Mouse (Mus musculus) forebrain, embryonic 14.5 days (tissue): ENCODE results near the gene Trmt1. TPM values are rescaled to one million over a fixed set of nuclear protein-coding genes. Genes with fewer than 3 reads are reported as not detected.

ENCODE experiments used
- ATAC-seq: fragments of 200-750 bp; cut with Nextera tagmentation; 2 replicates; pipeline ENCODE4 v1.8.0; 2017; ENCODE audit warnings: mild to moderate bottlenecking, moderate library complexity
- DNase-seq: peaks from one replicate; pipeline ENCODE4 v3.0.0-alpha.2; 2015; ENCODE audit warnings: low spot score
- H3K27ac ChIP-seq: fragments of 300-500 bp; sonication (generic); 2 replicates; pipeline ENCODE4 v1.5.1; 2014; ENCODE audit warnings: low read depth, mild to moderate bottlenecking, control low read depth, low read length, moderate library complexity
- H3K27me3 ChIP-seq: fragments of 300-500 bp; sonication (generic); replicated peaks from 2 replicates; pipeline ENCODE4 v1.6.1; 2014; ENCODE audit warnings: low read length, control low read depth, mixed read lengths; ENCODE audit not compliant: control insufficient read depth, insufficient read depth
- H3K36me3 ChIP-seq: fragments of 300-500 bp; sonication (generic); 2 replicates; pipeline ENCODE4 v1.6.1; 2014; ENCODE audit warnings: low read length, control low read depth; ENCODE audit not compliant: control insufficient read depth, insufficient read depth
- H3K4me1 ChIP-seq: fragments of 300-500 bp; sonication (generic); 2 replicates; pipeline ENCODE4 v1.6.1; 2014; ENCODE audit warnings: antibody characterized with exemption, low read length, control low read depth; ENCODE audit not compliant: control insufficient read depth, insufficient read depth
- H3K4me2 ChIP-seq: fragments of 300-500 bp; sonication (generic); 2 replicates; pipeline ENCODE4 v1.6.1; 2014; ENCODE audit warnings: mild to moderate bottlenecking, control low read depth, low read length
- H3K4me3 ChIP-seq: fragments of 300-500 bp; sonication (generic); 2 replicates; pipeline ENCODE4 v1.5.1; 2014; ENCODE audit warnings: low read depth, low read length, control low read depth
- H3K9ac ChIP-seq: fragments of 300-500 bp; sonication (generic); 2 replicates; pipeline ENCODE4 v1.6.1; 2014; ENCODE audit warnings: mild to moderate bottlenecking, low read length, control low read depth, moderate library complexity
- H3K9me3 ChIP-seq: fragments of 300-500 bp; sonication (generic); replicated peaks from 2 replicates; pipeline ENCODE4 v1.6.1; 2016; ENCODE audit warnings: low read length, control low read depth, mixed read lengths; ENCODE audit not compliant: control insufficient read depth
- WGBS: fragments of 180-500 bp; shearing (Covaris S2); extraction: QIAGEN DNeasy Blood & Tissue Kit; methylation state at CpG from one replicate; pipeline ENCODE4 v1.1.7; 2014; 5-methylcytosine and 5-hydroxymethylcytosine counted together
- polyA plus RNA-seq: library from polyadenylated mRNA; unstranded; fragments of >200 nt; fragmentation: Nextera tagmentation; extraction: Ambion mirVana; gene quantifications from 2 replicates; pipeline ENCODE4 v1.2.1, GENCODE M21; 2014

Gene Trmt1
- polyA plus RNA-seq, 1 experiment from 2014 or later: 47.8 TPM

DNA sequence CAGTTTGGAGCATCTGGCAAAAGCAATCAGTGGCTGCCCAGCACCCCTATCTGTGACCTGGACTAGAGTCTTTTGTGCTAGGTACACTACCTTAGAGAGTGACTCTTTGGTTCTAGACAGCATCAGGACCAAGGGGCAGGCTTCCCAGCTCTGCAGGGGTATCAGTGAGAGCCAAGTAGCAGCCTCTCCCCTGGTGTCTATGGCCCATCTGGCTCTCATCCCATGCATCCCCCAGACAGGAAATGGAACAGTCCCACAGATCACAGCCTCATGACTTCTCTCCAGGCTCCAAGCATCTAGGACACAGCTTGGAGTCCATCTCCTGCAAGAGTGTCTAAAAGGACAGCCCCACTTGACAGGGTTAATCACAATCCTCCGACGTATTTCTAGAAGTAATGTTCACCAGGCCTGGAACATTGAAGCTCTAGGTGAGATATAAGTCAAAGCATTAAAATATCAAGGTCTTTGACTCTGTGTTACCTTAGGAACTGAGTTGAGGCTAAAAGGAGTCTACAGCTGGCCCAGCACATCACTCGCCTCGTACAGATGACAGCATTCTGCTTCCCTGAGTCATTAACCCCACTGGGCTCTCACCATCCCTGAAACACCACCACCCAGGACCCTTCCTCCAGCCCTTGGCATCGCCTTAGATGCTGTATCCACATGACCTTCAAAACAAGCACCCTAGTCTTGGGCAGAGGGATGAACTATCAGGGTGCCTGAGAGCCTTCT, 33.0 kb downstream of the Trmt1 start:
- DNase-seq: no peak
- Histone ChIP-seq H3K4me3 (no peak overlapping the region), H3K27ac (no peak overlapping the region; the same call in 1 of the 2 replicates), H3K4me1 (peaks cover 46% of the 10 kb centered on the region), H3K27me3 (0 out of 2 replicates have a peak, but pooled peaks cover 4% of the 10 kb centered on the region), H3K9me3 (no peaks in the 10 kb centered on the region), H3K36me3 (peaks cover 77% of the 10 kb centered on the region), H3K4me2 (no peak overlapping the region), H3K9ac (no peak overlapping the region)
- ATAC-seq: no peak
- WGBS: 86% methylated on average over 5 of the region's 5 CpGs

DNA sequence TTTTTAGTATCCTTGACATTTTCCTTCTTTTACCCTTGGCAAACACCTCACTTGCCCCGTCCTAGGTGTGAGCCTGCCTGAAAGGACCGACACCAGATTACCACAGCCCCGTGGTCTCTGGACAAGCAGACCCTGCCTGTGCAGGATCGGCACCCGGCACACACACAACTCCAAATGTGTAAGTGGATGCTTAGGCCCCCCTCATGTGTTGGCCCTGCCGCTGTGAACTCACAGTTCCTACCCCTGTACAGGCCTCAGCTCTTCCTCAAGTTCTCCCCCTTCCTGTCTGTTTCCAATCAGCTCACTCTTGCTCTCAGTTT, 36.4 kb downstream of the Trmt1 start:
- Histone ChIP-seq H3K36me3 (peaks cover 91% of the 10 kb centered on the region), H3K27ac (peak overlapping the region; percentile 93), H3K4me2 (no peak overlapping the region), H3K9me3 (no peaks in the 10 kb centered on the region), H3K27me3 (no peaks in the 10 kb centered on the region), H3K4me3 (no peak overlapping the region), H3K9ac (peak overlapping the region; percentile 54; the same call in 1 of the 2 replicates), H3K4me1 (peaks cover 45% of the 10 kb centered on the region)
- DNase-seq (no peak), ATAC-seq (no peak; the same call in 1 of the 2 replicates)
- 43% methylated on average over 6 of the region's 6 CpGs for WGBS

DNA sequence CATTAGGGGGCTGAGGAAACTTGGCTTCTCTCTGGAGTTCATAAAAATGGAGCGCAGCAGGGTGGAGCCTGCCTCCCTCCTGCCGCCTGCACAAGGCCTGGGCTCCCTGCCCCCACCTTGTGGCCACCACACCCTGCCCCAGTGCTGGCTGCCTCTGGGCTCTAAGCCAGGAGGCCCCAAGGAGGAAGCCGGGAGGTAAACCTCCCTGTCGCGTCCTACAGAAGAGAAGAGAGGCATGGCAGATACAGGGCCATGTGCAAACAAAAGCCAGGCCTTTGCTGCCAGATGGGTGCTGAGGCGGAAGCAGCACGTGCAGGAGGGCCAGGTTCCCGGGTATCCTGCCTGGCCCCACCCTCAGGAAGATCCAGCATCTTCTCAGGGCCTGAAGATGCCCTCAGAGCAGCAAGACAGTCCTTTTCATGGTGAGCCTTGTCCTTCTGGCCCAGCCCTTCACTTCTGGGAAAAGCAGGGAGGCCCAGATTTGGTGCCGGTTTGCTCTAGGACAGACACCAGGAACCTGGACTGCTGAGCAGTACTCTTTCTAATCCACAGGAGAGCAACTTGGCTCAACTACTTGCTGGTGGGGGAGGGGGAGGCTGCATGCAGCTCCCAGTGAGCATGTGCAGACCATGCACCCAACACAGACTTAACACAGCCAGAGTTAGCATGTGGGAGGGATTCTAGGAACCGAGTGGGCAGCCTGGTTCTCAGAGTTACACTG, 36.9 kb downstream of the Trmt1 start, which contains the start of gene G430095P16Rik:
Gene G430095P16Rik (plus strand): TSS at position 158 of the 721 bp plus-strand sequence.
- no peaks in the 10 kb centered on the region for H3K9me3 ChIP-seq
- no peak within 1 kb of the TSS for H3K4me3 ChIP-seq
- no peaks in the 10 kb centered on the region for H3K27me3 ChIP-seq
- peak within 1 kb of the TSS; percentile 93 for H3K27ac ChIP-seq
- WGBS: 7% methylated on average over 8 of the region's 10 CpGs
- ATAC-seq: peak; percentile 83
- peak; percentile 88 for DNase-seq
- peaks cover 48% of the 10 kb centered on the region for H3K4me1 ChIP-seq
- H3K9ac ChIP-seq: peak within 1 kb of the TSS; percentile 54
- peaks cover 88% of the 10 kb centered on the region for H3K36me3 ChIP-seq
- H3K4me2 ChIP-seq: peak within 1 kb of the TSS; percentile 20; the same call in 1 of the 2 replicates

DNA sequence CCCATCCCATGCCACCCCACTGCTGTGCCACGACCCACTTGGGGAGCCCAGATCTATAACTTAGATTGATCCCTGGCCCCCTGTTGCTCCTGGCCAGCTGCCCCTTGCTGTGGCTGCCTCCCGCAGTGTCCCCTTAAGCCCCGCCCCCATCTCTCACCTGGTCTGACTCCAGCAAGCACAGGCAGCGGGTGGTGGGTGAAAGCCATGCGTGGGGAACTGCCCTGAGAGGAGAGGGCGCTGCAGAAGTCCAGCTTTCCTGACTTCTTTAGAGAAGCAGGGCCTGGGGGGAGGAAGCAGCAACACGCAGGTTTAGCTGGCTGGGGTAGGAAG, 37.4 kb downstream of the Trmt1 start:
- Histone ChIP-seq H3K4me1 (peaks cover 52% of the 10 kb centered on the region), H3K36me3 (peaks cover 85% of the 10 kb centered on the region)

DNA sequence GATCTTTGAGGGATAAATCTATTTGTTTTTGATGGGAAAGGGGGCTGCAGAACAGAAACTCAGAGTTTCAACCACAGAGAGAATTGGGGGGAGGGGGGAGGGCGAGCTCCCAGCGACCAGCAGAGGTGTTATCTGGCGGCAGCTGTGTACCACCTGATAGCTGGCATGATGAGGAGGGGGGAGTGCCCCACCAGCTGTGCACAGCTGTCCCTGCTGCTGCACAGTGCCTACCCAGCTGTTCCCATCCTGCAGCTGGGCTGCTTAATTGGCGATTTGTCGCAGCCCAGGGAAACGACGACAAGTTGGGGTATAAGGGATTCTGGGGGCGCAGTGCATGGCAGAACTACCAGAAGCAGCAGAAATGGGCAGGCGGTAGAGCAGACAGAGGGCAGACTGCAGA, 38.6 kb downstream of the Trmt1 start:
- WGBS: 43% methylated on average over 9 of the region's 9 CpGs
- no peak overlapping the region for H3K4me2 ChIP-seq
- ATAC-seq: no peak
- peak overlapping the region; percentile 45 for H3K9ac ChIP-seq
- H3K27ac ChIP-seq: peak overlapping the region; percentile 93
- H3K27me3 ChIP-seq: no peaks in the 10 kb centered on the region
- H3K9me3 ChIP-seq: no peaks in the 10 kb centered on the region
- H3K4me3 ChIP-seq: no peak overlapping the region
- DNase-seq: no peak
- peaks cover 78% of the 10 kb centered on the region for H3K36me3 ChIP-seq
- H3K4me1 ChIP-seq: peaks cover 63% of the 10 kb centered on the region

More for the DNA sequence above, 37.4 kb downstream of the Trmt1 start:
- Histone ChIP-seq H3K9ac (peak overlapping the region; percentile 54), H3K27me3 (no peaks in the 10 kb centered on the region), H3K27ac (peak overlapping the region; percentile 93), H3K9me3 (no peaks in the 10 kb centered on the region), H3K4me3 (no peak overlapping the region), H3K4me2 (peak overlapping the region; percentile 20; the same call in 1 of the 2 replicates)
- no peak for DNase-seq
- no peak for ATAC-seq
- WGBS: 19% methylated on average over 7 of the region's 7 CpGs

DNA sequence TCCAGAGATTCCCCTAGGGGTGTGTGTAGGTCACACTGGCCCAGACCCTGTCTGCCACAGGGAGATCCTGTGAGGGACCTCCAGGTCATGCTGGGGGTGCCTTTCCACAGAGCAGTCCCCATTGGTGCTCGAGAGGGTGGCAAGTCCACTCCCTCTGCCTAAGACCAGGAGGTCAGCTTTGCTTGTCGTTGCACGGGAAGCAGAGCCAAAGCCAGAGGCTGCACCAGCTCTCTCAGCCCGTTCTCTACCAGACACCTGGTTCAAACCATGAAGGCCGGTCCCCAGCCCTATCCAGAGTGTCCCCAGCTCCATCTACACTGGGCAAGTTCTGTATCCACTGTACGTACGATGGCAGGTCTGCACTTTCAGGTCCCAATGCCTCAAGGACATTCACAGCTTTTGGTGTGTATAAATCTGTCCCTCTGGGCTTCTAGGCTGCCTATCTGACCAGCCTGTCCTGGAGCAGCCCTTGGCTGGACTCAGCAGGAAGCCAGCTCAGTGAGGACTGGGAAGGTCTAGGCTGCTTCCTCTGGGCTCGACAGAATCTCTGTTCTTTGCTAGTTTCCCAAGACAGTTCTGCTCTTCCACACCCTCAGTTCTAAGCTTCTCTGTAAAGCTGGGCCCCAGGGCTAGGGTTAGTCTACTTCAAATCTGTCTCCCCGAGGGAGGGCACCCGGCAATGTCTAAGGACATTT, 39.3 kb downstream of the Trmt1 start:
- H3K27me3 ChIP-seq: no peaks in the 10 kb centered on the region
- H3K4me2 ChIP-seq: no peak overlapping the region
- peaks cover 69% of the 10 kb centered on the region for H3K4me1 ChIP-seq

DNA sequence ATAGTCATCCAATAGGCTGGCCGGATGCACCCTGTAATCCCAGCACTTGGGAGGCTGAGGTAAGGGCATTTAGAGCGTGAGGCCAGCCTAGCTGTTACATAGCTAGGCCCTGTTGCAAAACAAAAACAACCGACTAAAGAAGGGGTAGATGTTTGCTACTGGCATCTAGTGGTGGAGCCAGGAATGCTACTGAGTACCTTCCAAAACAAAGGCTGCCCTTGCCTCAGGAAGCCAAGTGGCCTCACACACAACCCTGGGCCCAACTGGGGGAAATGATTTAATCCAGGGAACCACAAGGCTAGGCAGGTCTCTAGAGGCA, 39.8 kb downstream of the Trmt1 start:
- H3K27me3 ChIP-seq: no peaks in the 10 kb centered on the region
- peaks cover 74% of the 10 kb centered on the region for H3K4me1 ChIP-seq
- peak overlapping the region; percentile 45; the same call in 1 of the 2 replicates for H3K9ac ChIP-seq
- 11% methylated on average over 3 of the region's 3 CpGs for WGBS
- no peak overlapping the region for H3K4me3 ChIP-seq
- H3K4me2 ChIP-seq: no peak overlapping the region
- H3K27ac ChIP-seq: peak overlapping the region; percentile 93
- DNase-seq (no peak), ATAC-seq (no peak)
- peaks cover 66% of the 10 kb centered on the region for H3K36me3 ChIP-seq
- H3K9me3 ChIP-seq: no peaks in the 10 kb centered on the region

More for the DNA sequence above, 39.3 kb downstream of the Trmt1 start:
- Histone ChIP-seq H3K27ac (peak overlapping the region; percentile 93), H3K36me3 (peaks cover 71% of the 10 kb centered on the region), H3K4me3 (no peak overlapping the region), H3K9me3 (no peaks in the 10 kb centered on the region), H3K9ac (peak overlapping the region; percentile 45; the same call in 1 of the 2 replicates)
- no peak for DNase-seq
- 57% methylated on average over 10 of the region's 10 CpGs for WGBS
- ATAC-seq: no peak

DNA sequence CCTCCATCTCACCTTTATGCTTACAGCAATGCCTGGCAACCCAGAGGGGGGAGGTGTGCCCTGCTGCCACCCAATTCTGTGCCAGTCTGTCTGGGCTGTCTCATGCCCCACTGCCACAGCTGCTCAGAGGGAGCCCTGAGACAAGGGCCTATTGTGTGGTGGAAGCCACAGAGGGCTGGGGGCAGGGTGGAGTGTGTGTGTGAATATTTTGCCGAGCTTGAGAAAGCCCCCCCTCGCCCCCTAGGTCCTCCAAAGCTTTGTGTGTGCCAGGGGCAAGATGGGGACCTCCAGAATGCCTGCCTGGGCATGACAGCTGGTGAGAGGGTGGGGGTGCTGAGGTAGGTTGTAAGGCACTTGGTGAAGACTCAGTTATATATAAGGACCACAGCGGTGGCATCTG, 42.4 kb downstream of the Trmt1 start:
- H3K36me3 ChIP-seq: peaks cover 47% of the 10 kb centered on the region
- no peak overlapping the region for H3K9ac ChIP-seq
- H3K4me3 ChIP-seq: no peak overlapping the region
- H3K4me2 ChIP-seq: peak overlapping the region; percentile 2; the same call in 1 of the 2 replicates
- peak; percentile 89 for ATAC-seq
- WGBS: 23% methylated on average over 3 of the region's 3 CpGs
- peaks cover 82% of the 10 kb centered on the region for H3K4me1 ChIP-seq
- no peaks in the 10 kb centered on the region for H3K27me3 ChIP-seq
- H3K27ac ChIP-seq: peak overlapping the region; percentile 92
- no peaks in the 10 kb centered on the region for H3K9me3 ChIP-seq
- DNase-seq: peak; percentile 90
